Mouse (Mus musculus) MEL (cell line): ENCODE measurements at regions not wholly inside any gene's neighbourhood (a gene's known extent, or its start where the extent isn't known, plus 50 kb on each side); places are given as distances from the start of the nearest gene placed in this dataset.

ENCODE experiments used
- BHLHE40 ChIP-seq: IDR thresholded peaks from 2 replicates; pipeline ENCODE4 v1.6.1; 2012; ENCODE audit warnings: low read depth, mild to moderate bottlenecking, inconsistent platforms, low read length, improper control_type of control experiment, borderline replicate concordance
- CTCF ChIP-seq, 3 experiments: IDR thresholded peaks in 2 of 3; conservative IDR thresholded peaks in 1 of 3; 2 replicates each; pipeline ENCODE4 v1.5.1; 2011 to 2012; ENCODE audit warnings: low read length in 3 of 3, low read depth in 2 of 3, mild to moderate bottlenecking in 2 of 3, improper control_type of control experiment in 1 of 3, inconsistent platforms in 1 of 3, mixed read lengths in 1 of 3, moderate library complexity in 1 of 3; ENCODE audit not compliant: control insufficient read depth in 1 of 3, insufficient read depth in 1 of 3, poor library complexity in 1 of 3, severe bottlenecking in 1 of 3
- KAT2A ChIP-seq: conservative IDR thresholded peaks from 2 replicates; pipeline ENCODE4 v1.6.1; 2012; ENCODE audit warnings: low read depth, low read length, improper control_type of control experiment, inconsistent platforms
- NELFE ChIP-seq: IDR thresholded peaks from 2 replicates; pipeline ENCODE4 v1.6.1; 2011; ENCODE audit warnings: low read depth, low read length, improper control_type of control experiment
- POLR2A ChIP-seq, 2 experiments: IDR thresholded peaks; 2 replicates each; pipeline ENCODE4 v1.6.1; 2011 to 2012; ENCODE audit warnings: low read length in 2 of 2, mild to moderate bottlenecking in 2 of 2, control low read depth in 1 of 2, improper control_type of control experiment in 1 of 2, low read depth in 1 of 2, moderate library complexity in 1 of 2; ENCODE audit not compliant: control insufficient read depth in 1 of 2, insufficient read depth in 1 of 2, poor library complexity in 1 of 2
- RAD21 ChIP-seq: IDR thresholded peaks from 2 replicates; pipeline ENCODE4 v1.6.1; 2011; ENCODE audit warnings: mild to moderate bottlenecking, low read depth, low read length, improper control_type of control experiment
- ZC3H11A ChIP-seq: IDR thresholded peaks from 2 replicates; pipeline ENCODE4 v1.6.1; 2012; ENCODE audit warnings: low read depth, mild to moderate bottlenecking, inconsistent platforms, low read length, improper control_type of control experiment

DNA sequence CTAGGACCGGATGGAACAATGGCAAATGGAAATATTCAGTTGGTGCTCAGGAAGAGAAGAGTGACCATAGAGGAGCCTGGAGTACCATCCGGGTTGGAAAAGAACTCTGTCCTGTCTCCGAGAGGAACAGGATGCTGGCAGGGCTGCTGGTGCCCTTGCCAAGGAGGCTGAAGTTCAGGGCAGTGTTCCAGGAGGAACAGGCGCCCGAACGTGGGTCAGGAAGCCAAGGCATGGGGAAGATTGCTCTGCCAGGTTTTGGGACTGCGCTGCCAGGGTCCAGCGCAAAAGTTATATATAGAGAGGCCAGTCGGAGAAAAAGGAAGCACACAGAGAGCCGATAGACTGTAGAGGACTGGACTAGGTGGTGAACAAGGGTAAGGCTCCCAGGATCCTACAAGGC, 92.3 kb upstream of the Mdm1 start:
- TF ChIP-seq BHLHE40 (no peak), POLR2A (IDR thresholded peaks at IDR 0.05; ENCODE audit: control insufficient read depth in 1 of 2, insufficient read depth in 1 of 2, low read depth in 1 of 2, low read length in 2 of 2, poor library complexity in 1 of 2) (no peak), NELFE (no peak), KAT2A (no peak), CTCF (IDR thresholded peaks at IDR 0.05 in 2 of 3, conservative IDR thresholded peaks at IDR 0.05 in 1 of 3; ENCODE audit: control insufficient read depth in 1 of 3, insufficient read depth in 1 of 3, low read depth in 2 of 3, low read length in 3 of 3, poor library complexity in 1 of 3, severe bottlenecking in 1 of 3) (no peak), ZC3H11A (no peak), RAD21 (no peak)
